ENCODE assay signal across 26 mouse cellular contexts in the genomic region with DNA sequence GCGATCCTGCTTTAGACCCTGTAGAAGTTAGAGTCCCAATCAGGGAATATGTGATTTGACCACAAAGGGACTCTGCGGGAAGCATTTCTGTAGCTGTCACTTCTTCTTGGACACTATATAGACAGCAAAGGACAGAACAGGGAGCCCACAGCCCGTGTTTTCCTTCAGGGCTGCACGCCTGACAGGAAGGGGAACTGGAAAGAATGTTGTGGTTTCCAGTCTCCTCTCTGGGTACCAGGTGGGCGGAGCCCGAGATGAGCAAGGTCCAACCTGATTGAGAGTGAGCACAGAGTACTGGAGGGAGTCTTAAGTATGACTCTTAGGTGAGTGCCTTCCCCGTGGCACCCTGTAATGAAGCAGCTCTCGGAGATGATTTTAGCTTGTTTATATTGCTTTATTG.
DNase-seq lines count a peak whose midpoint lies in the region; ATAC-seq lines count a peak whose summit lies in the region.
"Had no signal": no experiment of that assay in that cellular context is flagged by ENCODE, and none has a peak within 500 bp of the region (broad histone marks: within the 10 kb centered on the region; RNA-seq: fewer than 3 reads in every experiment).

No protein-coding gene starts in this region.

- H3K9me3 ChIP-seq in forebrain, embryonic 10.5 days = peaks cover 7% of the 10 kb centered on the region
- H3K9me3 ChIP-seq in forebrain, embryonic 16.5 days (ENCODE audit: control insufficient read depth, low read length) = no peaks in the 10 kb centered on the region; the same call in 1 of the 2 replicates
- H3K9me3 ChIP-seq: forebrain, embryonic 13.5 days; heart, embryonic 15.5 days; intestine, embryonic 15.5 days had no signal

- no peaks in the 10 kb centered on the region for H3K36me3 ChIP-seq in forebrain, embryonic 10.5 days (replicated peaks)
- H3K36me3 ChIP-seq in forebrain, embryonic 16.5 days (ENCODE audit: control insufficient read depth, insufficient read depth) = no peaks in the 10 kb centered on the region
- H3K36me3 ChIP-seq: embryonic facial prominence, embryonic 13.5 days; heart, embryonic 12.5 days; heart, embryonic 15.5 days; intestine, embryonic 15.5 days had no signal

- 90% methylated on average over 8 of the region's 8 CpGs for WGBS in forebrain, embryonic 10.5 days
- 92% methylated on average over 8 of the region's 8 CpGs for WGBS in forebrain, embryonic 16.5 days

- no peak overlapping the region for H3K27ac ChIP-seq in forebrain, embryonic 10.5 days
- no peak overlapping the region for H3K27ac ChIP-seq in forebrain, embryonic 16.5 days (ENCODE audit: low read length)
- H3K27ac ChIP-seq: embryonic facial prominence, embryonic 13.5 days; forebrain, embryonic 13.5 days; gastrocnemius, adult 2 months; heart, embryonic 15.5 days; hindbrain, embryonic 14.5 days; hindbrain, postnatal 0 days; intestine, embryonic 15.5 days had no signal

- no peak overlapping the region for H3K4me2 ChIP-seq in forebrain, embryonic 16.5 days (ENCODE audit: low read length)
- H3K4me2 ChIP-seq: embryonic facial prominence, embryonic 13.5 days; forebrain, embryonic 13.5 days; heart, embryonic 12.5 days; heart, embryonic 15.5 days; hindbrain, embryonic 14.5 days; intestine, embryonic 15.5 days had no signal

- no peaks in the 10 kb centered on the region for H3K27me3 ChIP-seq in forebrain, embryonic 10.5 days (ENCODE audit: poor library complexity, severe bottlenecking)
- H3K27me3 ChIP-seq in forebrain, embryonic 16.5 days (replicated peaks; ENCODE audit: control insufficient read depth, insufficient read depth, low read length) = no peaks in the 10 kb centered on the region
- H3K27me3 ChIP-seq: embryonic facial prominence, embryonic 13.5 days; forebrain, embryonic 13.5 days; heart, embryonic 12.5 days; heart, embryonic 15.5 days; intestine, embryonic 15.5 days had no signal

- H3K9ac ChIP-seq in forebrain, embryonic 16.5 days (replicated peaks; ENCODE audit: low read depth, low read length) = no peak overlapping the region
- H3K9ac ChIP-seq: embryonic facial prominence, embryonic 13.5 days; forebrain, embryonic 13.5 days; forebrain, postnatal 0 days; heart, embryonic 12.5 days; heart, embryonic 15.5 days; hindbrain, embryonic 14.5 days; intestine, embryonic 15.5 days had no signal

- peaks cover 5% of the 10 kb centered on the region; the same call in 1 of the 2 replicates for H3K4me1 ChIP-seq in forebrain, embryonic 10.5 days
- no peaks in the 10 kb centered on the region; the same call in 1 of the 2 replicates for H3K4me1 ChIP-seq in forebrain, embryonic 16.5 days (replicated peaks; ENCODE audit: control insufficient read depth, insufficient read depth, low read length)
- H3K4me1 ChIP-seq: embryonic facial prominence, embryonic 13.5 days; forebrain, embryonic 13.5 days; heart, embryonic 15.5 days had no signal

- H3K4me3 ChIP-seq in forebrain, embryonic 10.5 days = no peak overlapping the region
- no peak overlapping the region for H3K4me3 ChIP-seq in forebrain, embryonic 16.5 days (replicated peaks; ENCODE audit: low read length)
- H3K4me3 ChIP-seq: embryonic facial prominence, embryonic 13.5 days; erythroblast, embryonic 14.5 days; forebrain, embryonic 13.5 days; gastrocnemius, adult 2 months; heart, embryonic 12.5 days; heart, embryonic 15.5 days; intestine, embryonic 15.5 days had no signal

- peak; percentile 63 for ATAC-seq in common myeloid progenitor, adult 5-6 weeks (replicated peaks; ENCODE audit: low read depth, poor library complexity, severe bottlenecking)
- ATAC-seq in hematopoietic stem cell, adult 5-6 weeks (replicated peaks in 1 of 2; ENCODE audit: insufficient read depth in 1 of 2, low FRiP score in 2 of 2, low TSS enrichment in 1 of 2, low read depth in 1 of 2, poor library complexity in 2 of 2, severe bottlenecking in 2 of 2) = peak; percentile 27 to 56; a peak in 2 of 4 replicates
- ATAC-seq in forebrain, embryonic 16.5 days = no peak
- ATAC-seq: forebrain, embryonic 13.5 days; forebrain, postnatal 0 days; hindbrain, postnatal 0 days; intestine, embryonic 15.5 days had no signal

- peak; percentile 9 for DNase-seq in naive thymus-derived CD4-positive, alpha-beta T cell, adult 2 months (ENCODE audit: low read depth)
- no peak for DNase-seq in forebrain, embryonic 10.5 days (ENCODE audit: extremely low spot score, low spot score)
- DNase-seq in urinary bladder, postnatal 36 days (ENCODE audit: low spot score in 2 of 2) = no peak
- DNase-seq: adrenal gland, adult 2 months; adrenal gland, postnatal 25 days; cerebellum, adult 18-20 months; cerebellum, adult 9-10 months; cerebellum, postnatal 14 days; forebrain, postnatal 0 days; gastrocnemius, adult 2 months; gastrocnemius, postnatal 14 days; heart, adult 18-20 months; heart, postnatal 10 days; heart, postnatal 36 days; kidney, adult 11 months had no signal
